ENCODE assay signal across 10 mouse cellular contexts in genomic region chr2:13579991-13580390, GRCm38 (mm10). TPM values are rescaled to one million over a fixed set of nuclear protein-coding genes. Genes with fewer than 3 reads are reported as not detected.
DNase-seq lines count a peak whose midpoint lies in the region; ATAC-seq and TF ChIP-seq lines count a peak whose summit lies in the region.
"Had no signal": no experiment of that assay in that cellular context is flagged by ENCODE, and none has a peak within 500 bp of the region (broad histone marks: within the 10 kb centered on the region; RNA-seq: fewer than 3 reads in every experiment).

No protein-coding gene starts in this region.

- no peaks in the 10 kb centered on the region for H3K27me3 ChIP-seq in hindbrain, embryonic 10.5 days (ENCODE audit: insufficient read depth, poor library complexity, severe bottlenecking)
- H3K27me3 ChIP-seq in hindbrain, embryonic 16.5 days (replicated peaks; ENCODE audit: control insufficient read depth, insufficient read depth, low read length): no peaks in the 10 kb centered on the region
- no peaks in the 10 kb centered on the region for H3K27me3 ChIP-seq in MEL (ENCODE audit: control insufficient read depth in 1 of 2, insufficient read depth in 2 of 2, low read length in 2 of 2)
- H3K27me3 ChIP-seq in liver, embryonic 13.5 days: peaks cover 19% of the 10 kb centered on the region
- H3K27me3 ChIP-seq in forebrain, embryonic 15.5 days: no peaks in the 10 kb centered on the region
- H3K27me3 ChIP-seq: stomach, embryonic 15.5 days had no signal

- 70% methylated on average over 11 of the region's 11 CpGs for WGBS in hindbrain, embryonic 10.5 days
- WGBS in hindbrain, embryonic 16.5 days: 64% methylated on average over 11 of the region's 11 CpGs
- 51% methylated on average over 11 of the region's 11 CpGs for WGBS in liver, embryonic 13.5 days (ENCODE audit: insufficient replicate concordance)
- 61% methylated on average over 11 of the region's 11 CpGs for WGBS in forebrain, embryonic 15.5 days

- H3K79me2 ChIP-seq in MEL (ENCODE audit: control insufficient read depth, insufficient read depth, low read length, poor library complexity): no peaks in the 10 kb centered on the region

- H3K27ac ChIP-seq in hindbrain, embryonic 10.5 days: no peak overlapping the region
- no peak overlapping the region for H3K27ac ChIP-seq in hindbrain, embryonic 16.5 days (ENCODE audit: low read depth, low read length)
- no peak overlapping the region for H3K27ac ChIP-seq in MEL (ENCODE audit: control insufficient read depth, low read depth, low read length)
- H3K27ac ChIP-seq in liver, embryonic 13.5 days: no peak overlapping the region
- H3K27ac ChIP-seq in forebrain, embryonic 15.5 days (replicated peaks): no peak overlapping the region
- H3K27ac ChIP-seq: liver, embryonic 15.5 days; stomach, embryonic 15.5 days had no signal

- peaks cover 77% of the 10 kb centered on the region for H3K36me3 ChIP-seq in hindbrain, embryonic 10.5 days
- peaks cover 10% of the 10 kb centered on the region for H3K36me3 ChIP-seq in hindbrain, embryonic 16.5 days (ENCODE audit: control insufficient read depth, insufficient read depth, low read length)
- H3K36me3 ChIP-seq in MEL (ENCODE audit: control insufficient read depth in 1 of 2, insufficient read depth in 2 of 2, low read length in 2 of 2): peaks cover 0 to 16% of the 10 kb centered on the region in 2 experiments; a peak in 3 of 4 replicates
- 0 out of 2 replicates have a peak, but pooled peaks cover 5% of the 10 kb centered on the region for H3K36me3 ChIP-seq in liver, embryonic 13.5 days
- H3K36me3 ChIP-seq in forebrain, embryonic 15.5 days: peaks cover 34% of the 10 kb centered on the region

- H3K4me3 ChIP-seq in hindbrain, embryonic 10.5 days: no peak overlapping the region
- no peak overlapping the region for H3K4me3 ChIP-seq in hindbrain, embryonic 16.5 days (ENCODE audit: low read length)
- H3K4me3 ChIP-seq in MEL (ENCODE audit: control insufficient read depth in 1 of 2, insufficient read depth in 1 of 2, low read depth in 2 of 2, low read length in 2 of 2): no peak overlapping the region
- H3K4me3 ChIP-seq in liver, embryonic 13.5 days (replicated peaks): no peak overlapping the region
- H3K4me3 ChIP-seq in forebrain, embryonic 15.5 days: no peak overlapping the region
- H3K4me3 ChIP-seq: liver, embryonic 15.5 days; stomach, embryonic 15.5 days had no signal

- H3K4me2 ChIP-seq in hindbrain, embryonic 16.5 days (ENCODE audit: low read length): no peak overlapping the region
- H3K4me2 ChIP-seq in liver, embryonic 13.5 days: no peak overlapping the region
- no peak overlapping the region for H3K4me2 ChIP-seq in forebrain, embryonic 15.5 days (replicated peaks)
- H3K4me2 ChIP-seq: liver, embryonic 15.5 days; stomach, embryonic 15.5 days had no signal

- H3K9me3 ChIP-seq in hindbrain, embryonic 10.5 days: no peaks in the 10 kb centered on the region
- H3K9me3 ChIP-seq in hindbrain, embryonic 16.5 days (ENCODE audit: control insufficient read depth, low read length): no peaks in the 10 kb centered on the region
- no peaks in the 10 kb centered on the region for H3K9me3 ChIP-seq in MEL (replicated peaks; ENCODE audit: insufficient read depth, low read length)
- H3K9me3 ChIP-seq in liver, embryonic 13.5 days (replicated peaks): no peaks in the 10 kb centered on the region
- H3K9me3 ChIP-seq in forebrain, embryonic 15.5 days: no peaks in the 10 kb centered on the region
- H3K9me3 ChIP-seq: liver, embryonic 15.5 days; stomach, embryonic 15.5 days had no signal

- peak; percentile 38 for TF ChIP-seq RAD21 in MEL (IDR thresholded peaks at IDR 0.05; ENCODE audit: low read depth, low read length)

- no peak overlapping the region for H3K9ac ChIP-seq in hindbrain, embryonic 16.5 days (ENCODE audit: low read depth, low read length)
- H3K9ac ChIP-seq in MEL (ENCODE audit: control insufficient read depth, low read depth, low read length, poor library complexity, severe bottlenecking): no peak overlapping the region
- no peak overlapping the region for H3K9ac ChIP-seq in liver, embryonic 13.5 days
- H3K9ac ChIP-seq in forebrain, embryonic 15.5 days (replicated peaks): no peak overlapping the region
- H3K9ac ChIP-seq: liver, embryonic 15.5 days; stomach, embryonic 15.5 days had no signal

- peak; percentile 22 for DNase-seq in hindbrain, embryonic 10.5 days (ENCODE audit: low spot score)
- DNase-seq in 416B (ENCODE audit: low read depth): peak; percentile 46
- DNase-seq in MEL (ENCODE audit: low read depth, low spot score): peak; percentile 46
- no peak for DNase-seq in liver, embryonic 13.5 days
- no peak for DNase-seq in urinary bladder, postnatal 14 days (ENCODE audit: low spot score)
- no peak for DNase-seq in right cerebral cortex, postnatal 25 days

- TF ChIP-seq EP300 in MEL (IDR thresholded peaks at IDR 0.05; ENCODE audit: low read depth in 1 of 2, low read length in 2 of 2): no peak

- H3K4me1 ChIP-seq in hindbrain, embryonic 10.5 days (replicated peaks): peaks cover 22% of the 10 kb centered on the region
- H3K4me1 ChIP-seq in hindbrain, embryonic 16.5 days (ENCODE audit: control insufficient read depth, insufficient read depth, low read depth, low read length): peaks cover 16% of the 10 kb centered on the region
- H3K4me1 ChIP-seq in MEL (ENCODE audit: control insufficient read depth in 1 of 2, insufficient read depth in 2 of 2, low read length in 2 of 2): peaks cover 0 to 10% of the 10 kb centered on the region in 2 experiments; a peak in 3 of 4 replicates
- H3K4me1 ChIP-seq in liver, embryonic 13.5 days (replicated peaks): peaks cover 10% of the 10 kb centered on the region
- H3K4me1 ChIP-seq in forebrain, embryonic 15.5 days: peaks cover 26% of the 10 kb centered on the region

- ATAC-seq in hindbrain, embryonic 16.5 days: no peak
- ATAC-seq in liver, embryonic 13.5 days (ENCODE audit: low read depth): 0 out of 2 replicates have a peak, but pooled peaks have one; percentile 39
- no peak for ATAC-seq in forebrain, embryonic 15.5 days (replicated peaks)

- no peak for TF ChIP-seq POLR2A in MEL (IDR thresholded peaks at IDR 0.05; ENCODE audit: control insufficient read depth in 1 of 2, insufficient read depth in 1 of 2, low read depth in 1 of 2, low read length in 2 of 2, poor library complexity in 1 of 2)

- TF ChIP-seq CTCF in MEL (IDR thresholded peaks at IDR 0.05 in 2 of 3, conservative IDR thresholded peaks at IDR 0.05 in 1 of 3; ENCODE audit: control insufficient read depth in 1 of 3, insufficient read depth in 1 of 3, low read depth in 2 of 3, low read length in 3 of 3, poor library complexity in 1 of 3, severe bottlenecking in 1 of 3): peak; percentile 53 to 65 (median 57)

TF ChIP-seq in MEL, 35 proteins besides CTCF, POLR2A, EP300 and RAD21:
- no peak for TF ChIP-seq TAL1 (IDR thresholded peaks at IDR 0.05; ENCODE audit: low read length)
- TF ChIP-seq ELF1 (IDR thresholded peaks at IDR 0.05; ENCODE audit: low read depth, low read length): no peak
- peak; percentile 67 for TF ChIP-seq SMC3 (IDR thresholded peaks at IDR 0.05; ENCODE audit: low read depth, low read length)
- TF ChIP-seq MEF2A (IDR thresholded peaks at IDR 0.05; ENCODE audit: extremely low read depth, insufficient replicate concordance, low read depth, low read length, poor library complexity, severe bottlenecking): no peak
- TF ChIP-seq ZC3H11A (IDR thresholded peaks at IDR 0.05; ENCODE audit: low read depth, low read length): peak; percentile 14; the same call in 1 of the 2 replicates
- TF ChIP-seq USF1 (IDR thresholded peaks at IDR 0.05; ENCODE audit: low read depth, low read length): no peak

RNA-seq across cellular contexts. Expression of gene Vim, which starts 6.3 kb away (rescaled TPM):
- polyA plus RNA-seq in hindbrain, embryonic 10.5 days (2016; fragmentation: Nextera tagmentation; extraction: Ambion mirVana): 1,007 and 1,152 TPM in 2 replicates
- 374 and 458 TPM in 2 replicates for polyA plus RNA-seq in hindbrain, embryonic 16.5 days (2015; fragmentation: Nextera tagmentation; extraction: Ambion mirVana)
- 58.0 and 188 TPM in 2 replicates for total RNA-seq in MEL (2012; rRNA removed)
- 100 to 1,000 TPM; 257 to 580 TPM for polyA plus RNA-seq in MEL (2012; ENCODE audit: insufficient read depth in 1 of 2, insufficient read length in 2 of 2, low read depth in 1 of 2, low replicate concordance in 2 of 2, missing spikeins in 1 of 2)
- polyA plus RNA-seq in liver, embryonic 13.5 days (2015; fragmentation: Nextera tagmentation; extraction: Ambion mirVana): 95.1 and 97.9 TPM in 2 replicates
- 554 and 555 TPM in 2 replicates for polyA plus RNA-seq in forebrain, embryonic 15.5 days (2015; fragmentation: Nextera tagmentation; extraction: Ambion mirVana)

RNA-seq across cellular contexts. Expression of gene Trdmt1, which starts 35.5 kb away (rescaled TPM):
- polyA plus RNA-seq in hindbrain, embryonic 10.5 days (2016; fragmentation: Nextera tagmentation; extraction: Ambion mirVana): 8.4 and 8.7 TPM in 2 replicates
- 6.7 and 8.6 TPM in 2 replicates for polyA plus RNA-seq in hindbrain, embryonic 16.5 days (2015; fragmentation: Nextera tagmentation; extraction: Ambion mirVana)
- 9.2 and 11.6 TPM in 2 replicates for total RNA-seq in MEL (2012; rRNA removed)
- polyA plus RNA-seq in MEL (2012; ENCODE audit: insufficient read depth in 1 of 2, insufficient read length in 2 of 2, low read depth in 1 of 2, low replicate concordance in 2 of 2, missing spikeins in 1 of 2): 1 to 10 TPM in 1 of 2 experiments, not detected in 1; 8.6 TPM
- polyA plus RNA-seq in liver, embryonic 13.5 days (2015; fragmentation: Nextera tagmentation; extraction: Ambion mirVana): 4.8 and 5.3 TPM in 2 replicates
- polyA plus RNA-seq in forebrain, embryonic 15.5 days (2015; fragmentation: Nextera tagmentation; extraction: Ambion mirVana): 7.5 and 8.7 TPM in 2 replicates

Comparison
In these comparisons a context has a peak if more than half of its experiments do, and no peak if none do; other contexts are left out.
1. DNase-seq: peak in hindbrain, embryonic 10.5 days (single experiment), 416B (single experiment) and MEL (single experiment); none in liver, embryonic 13.5 days (single experiment), urinary bladder, postnatal 14 days (single experiment) and right cerebral cortex, postnatal 25 days (single experiment).